Mouse (Mus musculus) stomach, postnatal 0 days (tissue): ENCODE data around the gene Sgms1. TPM values are rescaled to one million over a fixed set of nuclear protein-coding genes. Genes with fewer than 3 reads are reported as not detected.
A peak's percentile ranks its signal among the peaks of the same experiment; 100 is the strongest.

Source experiments
- ATAC-seq: fragments of 200-750 bp; cut with Nextera tagmentation; 2 replicates; pipeline ENCODE4 v1.8.0; 2017; ENCODE audit not compliant: low FRiP score, low TSS enrichment
- DNase-seq: peaks from one replicate; pipeline ENCODE4 v3.0.0-alpha.2; 2016; ENCODE audit warnings: low spot score
- H3K27ac ChIP-seq: fragments of 300-500 bp; sonication (generic); replicated peaks from 2 replicates; pipeline ENCODE4 v1.5.1; 2014; ENCODE audit warnings: mild to moderate bottlenecking, control low read depth
- H3K27me3 ChIP-seq: fragments of 300-500 bp; sonication (generic); 2 replicates; pipeline ENCODE4 v1.6.1; 2014; ENCODE audit warnings: low read length; ENCODE audit not compliant: control insufficient read depth, insufficient read depth
- H3K36me3 ChIP-seq: fragments of 300-500 bp; sonication (generic); 2 replicates; pipeline ENCODE4 v1.6.1; 2014; ENCODE audit warnings: low read length, mixed read lengths; ENCODE audit not compliant: control insufficient read depth, insufficient read depth
- H3K4me1 ChIP-seq: fragments of 300-500 bp; sonication (generic); replicated peaks from 2 replicates; pipeline ENCODE4 v1.6.1; 2014; ENCODE audit warnings: antibody characterized with exemption; ENCODE audit not compliant: control insufficient read depth, insufficient read depth
- H3K4me2 ChIP-seq: fragments of 300-500 bp; sonication (generic); replicated peaks from 2 replicates; pipeline ENCODE4 v1.6.1; 2014; ENCODE audit warnings: low read depth, mild to moderate bottlenecking, control low read depth, moderate library complexity
- H3K4me3 ChIP-seq: fragments of 300-500 bp; sonication (generic); 2 replicates; pipeline ENCODE4 v1.5.1; 2014; ENCODE audit warnings: low read depth, low read length, control low read depth
- H3K9ac ChIP-seq: fragments of 300-500 bp; sonication (generic); 2 replicates; pipeline ENCODE4 v1.6.1; 2014; ENCODE audit warnings: mild to moderate bottlenecking, low read length, control low read depth, mixed read lengths
- H3K9me3 ChIP-seq: fragments of 300-500 bp; sonication (generic); 2 replicates; pipeline ENCODE4 v1.6.1; 2016; ENCODE audit warnings: low read length; ENCODE audit not compliant: control insufficient read depth
- CTCF ChIP-seq: IDR thresholded peaks from 2 replicates; pipeline ENCODE4 v1.5.1; 2016; ENCODE audit warnings: antibody characterized with exemption, low read depth, mild to moderate bottlenecking, moderate library complexity
- EP300 ChIP-seq: optimal IDR thresholded peaks from 2 replicates; pipeline ENCODE3; 2016; ENCODE audit warnings: antibody characterized with exemption
- WGBS: fragments of 180-500 bp; shearing (Covaris S2); extraction: QIAGEN DNeasy Blood & Tissue Kit; methylation state at CpG from one replicate; pipeline ENCODE4 v1.1.7; 2014; 5-methylcytosine and 5-hydroxymethylcytosine counted together
- polyA plus RNA-seq: library from polyadenylated mRNA; unstranded; fragments of >200 nt; fragmentation: Nextera tagmentation; extraction: Ambion mirVana; gene quantifications from 2 replicates; pipeline ENCODE4 v1.2.1, GENCODE M21; 2015

The Sgms1 gene
- polyA plus RNA-seq, 1 experiment from 2014 or later = 29.3 TPM

GRCm38 (mm10) chr19:32394825-32395224 lies 5.3 kb upstream of the Sgms1 start:
- Histone ChIP-seq H3K36me3 (no peaks in the 10 kb centered on the region), H3K9ac (no peak overlapping the region), H3K27me3 (no peaks in the 10 kb centered on the region), H3K4me1 (0 out of 2 replicates have a peak, but pooled peaks cover under 1% of the 10 kb centered on the region), H3K4me2 (no peak overlapping the region), H3K4me3 (no peak overlapping the region), H3K9me3 (no peaks in the 10 kb centered on the region), H3K27ac (no peak overlapping the region)
- WGBS = 87% methylated on average over 13 of the region's 13 CpGs
- no peak for TF ChIP-seq EP300
- no peak for TF ChIP-seq CTCF
- DNase-seq (no peak), ATAC-seq (no peak)

- H3K4me1 ChIP-seq = 0 out of 2 replicates have a peak, but pooled peaks cover 4% of the 10 kb centered on the region
- no peak overlapping the region for H3K4me2 ChIP-seq
- no peak for DNase-seq
- H3K27me3 ChIP-seq = no peaks in the 10 kb centered on the region
- TF ChIP-seq EP300 = peak; percentile 36
- peak; percentile 39 for TF ChIP-seq CTCF
- no peak overlapping the region for H3K27ac ChIP-seq
- 43% methylated on average over 8 of the region's 8 CpGs for WGBS
- H3K9me3 ChIP-seq = no peaks in the 10 kb centered on the region
- no peak for ATAC-seq
- H3K9ac ChIP-seq = no peak overlapping the region
- no peak overlapping the region for H3K4me3 ChIP-seq
- no peaks in the 10 kb centered on the region for H3K36me3 ChIP-seq
Measured at GRCm38 (mm10) chr19:32393758-32394450, 4.4 kb upstream of the Sgms1 start.

GRCm38 (mm10) chr19:32393092-32393745 lies 3.7 kb upstream of the Sgms1 start:
- 85% methylated on average over 4 of the region's 4 CpGs for WGBS
- no peak overlapping the region for H3K9ac ChIP-seq
- no peaks in the 10 kb centered on the region for H3K27me3 ChIP-seq
- no peak overlapping the region for H3K4me3 ChIP-seq
- TF ChIP-seq EP300 = no peak
- no peak for TF ChIP-seq CTCF
- DNase-seq (no peak), ATAC-seq (no peak)
- no peaks in the 10 kb centered on the region for H3K9me3 ChIP-seq
- 0 out of 2 replicates have a peak, but pooled peaks cover 4% of the 10 kb centered on the region for H3K4me1 ChIP-seq
- no peak overlapping the region for H3K27ac ChIP-seq
- H3K4me2 ChIP-seq = no peak overlapping the region
- H3K36me3 ChIP-seq = no peaks in the 10 kb centered on the region

- 97% methylated on average over 3 of the region's 3 CpGs for WGBS
- H3K4me3 ChIP-seq = no peak overlapping the region
- TF ChIP-seq EP300 (no peak), CTCF (no peak)
- H3K36me3 ChIP-seq = no peaks in the 10 kb centered on the region
- no peaks in the 10 kb centered on the region for H3K9me3 ChIP-seq
- ATAC-seq (no peak), DNase-seq (no peak)
- no peak overlapping the region for H3K9ac ChIP-seq
- peaks cover 6% of the 10 kb centered on the region; the same call in 1 of the 2 replicates for H3K4me1 ChIP-seq
- no peaks in the 10 kb centered on the region for H3K27me3 ChIP-seq
- H3K27ac ChIP-seq = no peak overlapping the region
- no peak overlapping the region for H3K4me2 ChIP-seq
Measured at GRCm38 (mm10) chr19:32391441-32391840, 1.9 kb upstream of the Sgms1 start.

- Histone ChIP-seq H3K27ac (no peak overlapping the region; the same call in 1 of the 2 replicates), H3K4me3 (peak overlapping the region; percentile 87), H3K4me1 (peaks cover 7% of the 10 kb centered on the region; the same call in 1 of the 2 replicates), H3K9me3 (no peaks in the 10 kb centered on the region), H3K36me3 (no peaks in the 10 kb centered on the region), H3K4me2 (peak overlapping the region; percentile 97), H3K27me3 (no peaks in the 10 kb centered on the region), H3K9ac (peak overlapping the region; percentile 86)
- DNase-seq (no peak), ATAC-seq (no peak)
- 58% methylated on average over 7 of the region's 7 CpGs for WGBS
- no peak for TF ChIP-seq EP300
- no peak for TF ChIP-seq CTCF
Measured at GRCm38 (mm10) chr19:32390116-32390515, 602 bp upstream of the Sgms1 start.
